Mouse (Mus musculus) thymus, adult 2 months (tissue): Measurements from ENCODE around the gene Zfp324. TPM values are rescaled to one million over a fixed set of nuclear protein-coding genes. Genes with fewer than 3 reads are reported as not detected.
A peak's percentile ranks its signal among the peaks of the same experiment; 100 is the strongest.
"Not testable (repeated sequence)": the region's sequence is repeated elsewhere in the genome, so short reads cannot be mapped to it uniquely, and the experiment has no call there.

Source experiments
- DNase-seq: peaks from one replicate; pipeline ENCODE4 v3.0.0; 2021
- H3K27ac ChIP-seq: fragments of 200-500 bp; 2 replicates; pipeline ENCODE4 v1.5.1; 2012; ENCODE audit warnings: low read length, control low read depth; ENCODE audit not compliant: control insufficient read depth, insufficient read depth
- H3K27me3 ChIP-seq: fragments of 200-500 bp; 2 replicates; pipeline ENCODE4 v1.6.1; 2012; ENCODE audit warnings: mild to moderate bottlenecking, low read length, moderate library complexity, mixed read lengths; ENCODE audit not compliant: control insufficient read depth, insufficient read depth
- H3K36me3 ChIP-seq: fragments of 200-500 bp; 2 replicates; pipeline ENCODE4 v1.6.1; 2012; ENCODE audit warnings: mild to moderate bottlenecking, low read length, moderate library complexity; ENCODE audit not compliant: control insufficient read depth, insufficient read depth
- H3K4me1 ChIP-seq: fragments of 200-500 bp; replicated peaks from 2 replicates; pipeline ENCODE4 v1.6.1; 2012; ENCODE audit warnings: low read length; ENCODE audit not compliant: control insufficient read depth, insufficient read depth
- H3K4me3 ChIP-seq: fragments of 200-500 bp; 2 replicates; pipeline ENCODE4 v1.5.1; 2012; ENCODE audit warnings: mild to moderate bottlenecking, low read length, control low read depth, moderate library complexity; ENCODE audit not compliant: control insufficient read depth, insufficient read depth
- CTCF ChIP-seq: fragments of 200-500 bp; IDR thresholded peaks from 2 replicates; pipeline ENCODE4 v1.5.1; 2012; ENCODE audit warnings: mild to moderate bottlenecking, control low read depth, low read length, moderate library complexity, borderline replicate concordance; ENCODE audit not compliant: control insufficient read depth, poor library complexity, insufficient read depth; ENCODE audit errors: extremely low read depth
- POLR2A ChIP-seq: fragments of 200-500 bp; IDR thresholded peaks from 2 replicates; pipeline ENCODE4 v1.6.1; 2012; ENCODE audit warnings: mild to moderate bottlenecking, low read length, control low read depth, moderate library complexity; ENCODE audit not compliant: control insufficient read depth, poor library complexity, insufficient read depth; ENCODE audit errors: extremely low read depth
- WGBS: fragments of 180-500 bp; shearing (Covaris S2); methylation state at CpG from one replicate; pipeline ENCODE4 v1.1.7; 2018; 5-methylcytosine and 5-hydroxymethylcytosine counted together
- polyA plus RNA-seq: library from polyadenylated mRNA; depleted of rRNA; stranded (reverse); fragments of >200 nt; gene quantifications from 2 replicates; pipeline ENCODE4 v1.2.3, GENCODE M21; 2012; rRNA removed

Zfp324 gene
- polyA plus RNA-seq, result 8.7 and 9.3 TPM in 2 replicates

GRCm38 (mm10) chr7:12965678-12966091, at the start of gene Zfp324:
Gene Zfp324 (plus strand): TSS chr7:12965838.
- no peak; the same call in 1 of the 2 replicates for TF ChIP-seq CTCF
- TF ChIP-seq POLR2A, result 0 out of 2 replicates have a peak, but pooled peaks have one; percentile 33
- Histone ChIP-seq H3K4me1 (peaks cover 19% of the 10 kb centered on the region), H3K27me3 (no peaks in the 10 kb centered on the region), H3K27ac (peak within 1 kb of the TSS; percentile 27; the same call in 1 of the 2 replicates), H3K36me3 (peaks cover 2% of the 10 kb centered on the region), H3K4me3 (peak within 1 kb of the TSS; percentile 71)
- peak; percentile 88 for DNase-seq
- whole genome bisulfite sequencing, result under 1% methylated on average over 23 of the region's 23 CpGs

- not testable (repeated sequence) for H3K4me1 ChIP-seq, H3K27ac ChIP-seq, H3K27me3 ChIP-seq, H3K4me3 ChIP-seq, DNase-seq
- H3K36me3 ChIP-seq, result peaks cover 22% of the 10 kb centered on the region
- 90% methylated on average over 7 of the region's 8 CpGs for WGBS
These were observed 45.1 kb upstream of the Zfp324 start for GRCm38 (mm10) chr7:12920495-12920894.

GRCm38 (mm10) chr7:12921318-12921704, 44.3 kb upstream of the Zfp324 start:
- Histone ChIP-seq H3K27me3 (no peaks in the 10 kb centered on the region), H3K36me3 (peaks cover 30% of the 10 kb centered on the region), H3K27ac (peak overlapping the region; percentile 75), H3K4me1 (peaks cover 7% of the 10 kb centered on the region), H3K4me3 (peak overlapping the region; percentile 77)
- DNase-seq, result no peak
- WGBS, result 0% methylated on average over 3 of the region's 3 CpGs
- no peak for TF ChIP-seq POLR2A
- no peak for TF ChIP-seq CTCF

- H3K27me3 ChIP-seq, result no peaks in the 10 kb centered on the region
- TF ChIP-seq POLR2A, result peak; percentile 90
- TF ChIP-seq CTCF, result peak; percentile 82; the same call in 1 of the 2 replicates
- peaks cover 7% of the 10 kb centered on the region for H3K4me1 ChIP-seq
- H3K27ac ChIP-seq, result peak within 1 kb of the TSS; percentile 75
- DNase-seq, result peak; percentile 97
- under 1% methylated on average over 55 of the region's 55 CpGs for WGBS
- H3K36me3 ChIP-seq, result peaks cover 36% of the 10 kb centered on the region
- H3K4me3 ChIP-seq, result peak within 1 kb of the TSS; percentile 94
These were observed 43.8 kb upstream of the Zfp324 start, which contains the start of gene Rps5 for GRCm38 (mm10) chr7:12921705-12922465. Gene Rps5 (plus strand): TSS chr7:12922290.

GRCm38 (mm10) chr7:12922729-12923128, 42.9 kb upstream of the Zfp324 start:
- no peak overlapping the region for H3K27ac ChIP-seq
- peaks cover 38% of the 10 kb centered on the region for H3K36me3 ChIP-seq
- no peak for DNase-seq
- peaks cover 7% of the 10 kb centered on the region for H3K4me1 ChIP-seq
- H3K27me3 ChIP-seq, result no peaks in the 10 kb centered on the region
- TF ChIP-seq POLR2A (no peak), CTCF (no peak)
- peak overlapping the region; percentile 94 for H3K4me3 ChIP-seq
- WGBS, result 2% methylated on average over 8 of the region's 8 CpGs

- 94% methylated on average over 7 of the region's 7 CpGs for WGBS
- no peak for DNase-seq
- H3K4me3 ChIP-seq, result no peak overlapping the region
- H3K4me1 ChIP-seq, result peaks cover 5% of the 10 kb centered on the region
- no peak overlapping the region for H3K27ac ChIP-seq
- H3K36me3 ChIP-seq, result peaks cover 38% of the 10 kb centered on the region
- H3K27me3 ChIP-seq, result peaks cover 3% of the 10 kb centered on the region; the same call in 1 of the 2 replicates
- TF ChIP-seq POLR2A, result no peak
- no peak for TF ChIP-seq CTCF
These were observed 39.3 kb upstream of the Zfp324 start for GRCm38 (mm10) chr7:12926316-12926715.

- peaks cover 38% of the 10 kb centered on the region for H3K36me3 ChIP-seq
- H3K4me3 ChIP-seq, result no peak within 1 kb of the TSS
These were observed 38.4 kb upstream of the Zfp324 start, which contains the start of gene Rnf225 for GRCm38 (mm10) chr7:12927191-12927680. Gene Rnf225 (plus strand): TSS chr7:12927416.

More at GRCm38 (mm10) chr7:12927191-12927680, 38.4 kb upstream of the Zfp324 start, which contains the start of gene Rnf225:
- Histone ChIP-seq H3K4me1 (peaks cover 4% of the 10 kb centered on the region), H3K27ac (no peak within 1 kb of the TSS), H3K27me3 (peaks cover 3% of the 10 kb centered on the region; the same call in 1 of the 2 replicates)
- DNase-seq, result no peak
- 86% methylated on average over 8 of the region's 8 CpGs for WGBS
- TF ChIP-seq CTCF (no peak), POLR2A (no peak)
